Mouse (Mus musculus) spleen, postnatal 10 days (tissue): ENCODE measurements at regions not wholly inside any gene's neighbourhood (a gene's known extent, or its start where the extent isn't known, plus 50 kb on each side); places are given as distances from the start of the nearest gene placed in this dataset.

ENCODE experiments used
- DNase-seq, 2 experiments: peaks; one replicate each; pipeline ENCODE4 v3.0.0; 2021 to 2022; ENCODE audit warnings: low spot score in 2 of 2

GRCm38 (mm10) chr1:41065130-41065529 lies 259.7 kb downstream of the Tmem182 start:
- DNase-seq, result no peak

GRCm38 (mm10) chr1:41104869-41105268 lies 299.5 kb downstream of the Tmem182 start:
- DNase-seq, result no peak

GRCm38 (mm10) chr1:41121636-41122175 lies 316.3 kb downstream of the Tmem182 start:
- no peak for DNase-seq

GRCm38 (mm10) chr1:41131410-41131809 lies 326.0 kb downstream of the Tmem182 start:
- no peak for DNase-seq

GRCm38 (mm10) chr1:41133143-41133542 lies 327.7 kb downstream of the Tmem182 start:
- DNase-seq, result no peak

- no peak for DNase-seq
Observed at GRCm38 (mm10) chr1:41133946-41134345, 328.5 kb downstream of the Tmem182 start.

GRCm38 (mm10) chr1:41139725-41140124 lies 334.3 kb downstream of the Tmem182 start:
- no peak for DNase-seq

GRCm38 (mm10) chr1:41140542-41140941 lies 335.1 kb downstream of the Tmem182 start:
- no peak for DNase-seq

GRCm38 (mm10) chr1:41141992-41142391 lies 336.6 kb downstream of the Tmem182 start:
- no peak for DNase-seq

GRCm38 (mm10) chr1:41152516-41152915 lies 347.1 kb downstream of the Tmem182 start:
- no peak for DNase-seq

- DNase-seq, result no peak
Observed at GRCm38 (mm10) chr1:41153174-41153999, 348.0 kb downstream of the Tmem182 start.

- DNase-seq, result no peak
Observed at GRCm38 (mm10) chr1:41154198-41154597, 348.8 kb downstream of the Tmem182 start.

GRCm38 (mm10) chr1:41156946-41157345 lies 351.5 kb downstream of the Tmem182 start:
- DNase-seq, result no peak

GRCm38 (mm10) chr1:41157651-41158513 lies 352.5 kb downstream of the Tmem182 start:
- no peak for DNase-seq

- DNase-seq, result no peak
Observed at GRCm38 (mm10) chr1:41165878-41166786, 360.7 kb downstream of the Tmem182 start.

- DNase-seq, result no peak
Observed at GRCm38 (mm10) chr1:41166787-41167420, 361.5 kb downstream of the Tmem182 start.

GRCm38 (mm10) chr1:41186991-41187390 lies 381.6 kb downstream of the Tmem182 start:
- DNase-seq, result no peak

GRCm38 (mm10) chr1:41212876-41213275 lies 407.5 kb downstream of the Tmem182 start:
- DNase-seq, result no peak

GRCm38 (mm10) chr1:41225851-41226250 lies 420.4 kb downstream of the Tmem182 start:
- DNase-seq, result no peak

- no peak for DNase-seq
Observed at GRCm38 (mm10) chr1:41235335-41235734, 429.9 kb downstream of the Tmem182 start.

- no peak for DNase-seq
Observed at GRCm38 (mm10) chr1:41243000-41243399, 437.6 kb downstream of the Tmem182 start.
